Mouse (Mus musculus): ENCODE data around the gene Ache. TPM values are rescaled to one million over a fixed set of nuclear protein-coding genes. Genes with fewer than 3 reads are reported as not detected.

The Ache gene
- polyA plus RNA-seq, 1 experiment from 2014 or later, result 103 TPM

- H3K9ac ChIP-seq (replicated peaks), result no peak overlapping the region
- no peak for ATAC-seq (ENCODE audit: low FRiP score)
- no peaks in the 10 kb centered on the region for H3K27me3 ChIP-seq (replicated peaks)
- H3K27ac ChIP-seq (replicated peaks), result no peak overlapping the region
- H3K9me3 ChIP-seq (replicated peaks), result no peaks in the 10 kb centered on the region
- H3K4me2 ChIP-seq, result no peak overlapping the region
- no peak overlapping the region for H3K4me3 ChIP-seq (replicated peaks)
- H3K4me1 ChIP-seq, result peaks cover 31% of the 10 kb centered on the region
- H3K36me3 ChIP-seq, result peaks cover 75% of the 10 kb centered on the region
- 64% methylated on average over 21 of the region's 21 CpGs for WGBS
Observed at GRCm38 (mm10) chr5:137301253-137301652, 13.9 kb downstream of the Ache start.

- Histone ChIP-seq H3K27me3 (replicated peaks) (no peaks in the 10 kb centered on the region), H3K36me3 (peaks cover 52% of the 10 kb centered on the region), H3K4me2 (no peak overlapping the region), H3K4me1 (peaks cover 44% of the 10 kb centered on the region), H3K9me3 (replicated peaks) (no peaks in the 10 kb centered on the region), H3K4me3 (replicated peaks) (no peak overlapping the region), H3K9ac (replicated peaks) (no peak overlapping the region), H3K27ac (replicated peaks) (no peak overlapping the region)
- no peak for ATAC-seq (ENCODE audit: low FRiP score)
- WGBS, result 93% methylated on average over 4 of the region's 4 CpGs
Observed at GRCm38 (mm10) chr5:137303609-137304008, 16.3 kb downstream of the Ache start.

- 84% methylated on average over 3 of the region's 3 CpGs for WGBS
- Histone ChIP-seq H3K4me1 (peaks cover 46% of the 10 kb centered on the region), H3K36me3 (peaks cover 51% of the 10 kb centered on the region), H3K9me3 (replicated peaks) (no peaks in the 10 kb centered on the region), H3K27ac (replicated peaks) (no peak overlapping the region), H3K4me2 (peak overlapping the region; percentile 64; the same call in 1 of the 2 replicates), H3K4me3 (replicated peaks) (no peak overlapping the region; the same call in 1 of the 2 replicates), H3K9ac (replicated peaks) (0 out of 2 replicates have a peak overlapping the region, but pooled peaks have one; percentile 45), H3K27me3 (replicated peaks) (no peaks in the 10 kb centered on the region)
- no peak for ATAC-seq (ENCODE audit: low FRiP score)
Observed at GRCm38 (mm10) chr5:137304165-137304564, 16.8 kb downstream of the Ache start.

GRCm38 (mm10) chr5:137304816-137305215, 17.5 kb downstream of the Ache start:
- H3K36me3 ChIP-seq, result peaks cover 50% of the 10 kb centered on the region
- no peaks in the 10 kb centered on the region for H3K9me3 ChIP-seq (replicated peaks)
- H3K4me2 ChIP-seq, result peak overlapping the region; percentile 64
- ATAC-seq (ENCODE audit: low FRiP score), result no peak
- peaks cover 46% of the 10 kb centered on the region for H3K4me1 ChIP-seq
- H3K27ac ChIP-seq (replicated peaks), result peak overlapping the region; percentile 23; the same call in 1 of the 2 replicates
- no peaks in the 10 kb centered on the region for H3K27me3 ChIP-seq (replicated peaks)
- H3K4me3 ChIP-seq (replicated peaks), result peak overlapping the region; percentile 77
- H3K9ac ChIP-seq (replicated peaks), result peak overlapping the region; percentile 45
- 26% methylated on average over 4 of the region's 4 CpGs for WGBS

GRCm38 (mm10) chr5:137305822-137306221, 18.5 kb downstream of the Ache start:
- Histone ChIP-seq H3K27ac (replicated peaks) (no peak overlapping the region), H3K9me3 (replicated peaks) (no peaks in the 10 kb centered on the region), H3K4me2 (peak overlapping the region; percentile 64), H3K9ac (replicated peaks) (peak overlapping the region; percentile 95), H3K27me3 (replicated peaks) (no peaks in the 10 kb centered on the region), H3K4me1 (peaks cover 46% of the 10 kb centered on the region), H3K4me3 (replicated peaks) (peak overlapping the region; percentile 77), H3K36me3 (peaks cover 44% of the 10 kb centered on the region)
- ATAC-seq (ENCODE audit: low FRiP score), result no peak
- 27% methylated on average over 3 of the region's 3 CpGs for WGBS

GRCm38 (mm10) chr5:137306439-137307005, 19.2 kb downstream of the Ache start:
- peaks cover 37% of the 10 kb centered on the region for H3K36me3 ChIP-seq
- H3K4me1 ChIP-seq, result peaks cover 46% of the 10 kb centered on the region
- H3K9ac ChIP-seq (replicated peaks), result peak overlapping the region; percentile 95
- H3K9me3 ChIP-seq (replicated peaks), result no peaks in the 10 kb centered on the region
- peak overlapping the region; percentile 64 for H3K4me2 ChIP-seq
- H3K4me3 ChIP-seq (replicated peaks), result peak overlapping the region; percentile 77
- 13% methylated on average over 12 of the region's 12 CpGs for WGBS
- no peak for ATAC-seq (ENCODE audit: low FRiP score)
- H3K27me3 ChIP-seq (replicated peaks), result no peaks in the 10 kb centered on the region
- H3K27ac ChIP-seq (replicated peaks), result peak overlapping the region; percentile 94

GRCm38 (mm10) chr5:137307071-137307912, 20.0 kb downstream of the Ache start, which contains the start of gene Srrt:
TSS of gene Srrt (minus strand) at chr5:137307674.
- Histone ChIP-seq H3K27ac (replicated peaks) (peak within 1 kb of the TSS; percentile 94), H3K27me3 (replicated peaks) (no peaks in the 10 kb centered on the region), H3K4me2 (peak within 1 kb of the TSS; percentile 64), H3K9ac (replicated peaks) (peak within 1 kb of the TSS; percentile 95), H3K4me3 (replicated peaks) (peak within 1 kb of the TSS; percentile 77), H3K9me3 (replicated peaks) (no peaks in the 10 kb centered on the region), H3K36me3 (peaks cover 29% of the 10 kb centered on the region), H3K4me1 (peaks cover 46% of the 10 kb centered on the region)
- peak; percentile 89 for ATAC-seq (ENCODE audit: low FRiP score)
- under 1% methylated on average over 53 of the region's 72 CpGs for WGBS

GRCm38 (mm10) chr5:137308356-137308755, 21.0 kb downstream of the Ache start:
- Histone ChIP-seq H3K36me3 (peaks cover 19% of the 10 kb centered on the region), H3K9ac (replicated peaks) (no peak overlapping the region; the same call in 1 of the 2 replicates), H3K4me1 (peaks cover 50% of the 10 kb centered on the region), H3K4me3 (replicated peaks) (peak overlapping the region; percentile 77; the same call in 1 of the 2 replicates), H3K4me2 (peak overlapping the region; percentile 64), H3K27me3 (replicated peaks) (no peaks in the 10 kb centered on the region), H3K9me3 (replicated peaks) (no peaks in the 10 kb centered on the region), H3K27ac (replicated peaks) (peak overlapping the region; percentile 94)
- no peak for ATAC-seq (ENCODE audit: low FRiP score)
- WGBS, result 98% methylated on average over 4 of the region's 4 CpGs

GRCm38 (mm10) chr5:137313466-137314192, 26.3 kb downstream of the Ache start:
- WGBS, result 3% methylated on average over 22 of the region's 22 CpGs
- peaks cover 28% of the 10 kb centered on the region for H3K4me1 ChIP-seq
- peak overlapping the region; percentile 46 for H3K9ac ChIP-seq (replicated peaks)
- peak; percentile 36; the same call in 1 of the 2 replicates for ATAC-seq (ENCODE audit: low FRiP score)
- peak overlapping the region; percentile 73 for H3K27ac ChIP-seq (replicated peaks)
- peak overlapping the region; percentile 38 for H3K4me3 ChIP-seq (replicated peaks)
- H3K27me3 ChIP-seq (replicated peaks), result no peaks in the 10 kb centered on the region
- H3K9me3 ChIP-seq (replicated peaks), result no peaks in the 10 kb centered on the region
- peaks cover 38% of the 10 kb centered on the region for H3K36me3 ChIP-seq
- peak overlapping the region; percentile 56 for H3K4me2 ChIP-seq

- H3K9me3 ChIP-seq (replicated peaks), result no peaks in the 10 kb centered on the region
- H3K9ac ChIP-seq (replicated peaks), result peak within 1 kb of the TSS; percentile 46
- peak; percentile 70 for ATAC-seq (ENCODE audit: low FRiP score)
- H3K4me2 ChIP-seq, result peak within 1 kb of the TSS; percentile 56
- H3K27ac ChIP-seq (replicated peaks), result peak within 1 kb of the TSS; percentile 73
- WGBS, result 18% methylated on average over 30 of the region's 30 CpGs
- H3K4me3 ChIP-seq (replicated peaks), result peak within 1 kb of the TSS; percentile 38
- peaks cover 33% of the 10 kb centered on the region for H3K36me3 ChIP-seq
- H3K27me3 ChIP-seq (replicated peaks), result no peaks in the 10 kb centered on the region
- peaks cover 26% of the 10 kb centered on the region for H3K4me1 ChIP-seq
Observed at GRCm38 (mm10) chr5:137314193-137315083, 27.1 kb downstream of the Ache start, which contains the start of gene Trip6. TSS of gene Trip6 (minus strand) at chr5:137314404.
